Mouse (Mus musculus) testis, adult 2 months (tissue): ENCODE data around the gene Megf8.

Experiments used
- CTCF ChIP-seq: fragments of 200-500 bp; IDR thresholded peaks from 2 replicates; pipeline ENCODE4 v1.5.1; 2012; ENCODE audit warnings: low read depth, mild to moderate bottlenecking, inconsistent platforms, low read length, moderate library complexity; ENCODE audit not compliant: control insufficient read depth, insufficient read depth, insufficient replicate concordance
- POLR2A ChIP-seq: fragments of 200-500 bp; IDR thresholded peaks from 2 replicates; pipeline ENCODE4 v1.6.1; 2012; ENCODE audit warnings: low read depth, mild to moderate bottlenecking, inconsistent platforms, low read length, moderate library complexity; ENCODE audit not compliant: control insufficient read depth

DNA sequence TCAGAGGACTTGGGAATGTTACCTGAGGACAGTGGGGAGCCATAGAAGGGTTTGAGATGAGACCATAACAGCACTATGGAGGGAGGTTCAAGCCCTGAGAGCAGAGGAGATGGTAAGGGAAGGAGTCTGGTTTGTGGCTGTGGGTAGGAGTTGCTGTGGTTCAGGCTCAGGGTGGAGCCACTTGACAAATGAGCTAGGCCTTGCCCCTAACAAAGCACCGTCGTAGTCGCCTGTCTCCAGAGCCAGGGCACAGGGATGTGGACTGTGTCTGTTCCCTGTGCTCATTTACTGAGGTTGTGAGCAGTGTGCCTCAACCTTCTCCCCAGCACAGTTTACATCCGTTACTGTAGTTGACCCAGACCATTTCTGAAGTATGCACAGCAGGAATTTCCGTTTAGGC is 42.4 kb upstream of the Megf8 start:
- no peak for TF ChIP-seq POLR2A
- TF ChIP-seq CTCF: no peak
